Mouse (Mus musculus) left cerebral cortex, postnatal 10 days (tissue): Measurements from ENCODE around the gene Pir. TPM values are rescaled to one million over a fixed set of nuclear protein-coding genes. Genes with fewer than 3 reads are reported as not detected.

ENCODE experiments used
- DNase-seq, 2 experiments: peaks; one replicate each; pipeline ENCODE4 v3.0.0; 2021 to 2022; ENCODE audit warnings: low spot score in 2 of 2, mixed read lengths in 1 of 2; ENCODE audit errors: extremely low spot score in 1 of 2
- intact Hi-C: fragments of 180-260 bp; cut with DNase I; formaldehyde crosslinking; loops from one replicate; pipeline ENCODE4 v1.15.1; 2025
- total RNA-seq, 2 experiments: library from RNA; stranded (reverse); gene quantifications; 2 replicates each; pipeline ENCODE4 v1.2.3; 2021

Gene Pir
- total RNA-seq, 2 experiments from 2014 or later = 2.4 to 3.8 TPM

DNA sequence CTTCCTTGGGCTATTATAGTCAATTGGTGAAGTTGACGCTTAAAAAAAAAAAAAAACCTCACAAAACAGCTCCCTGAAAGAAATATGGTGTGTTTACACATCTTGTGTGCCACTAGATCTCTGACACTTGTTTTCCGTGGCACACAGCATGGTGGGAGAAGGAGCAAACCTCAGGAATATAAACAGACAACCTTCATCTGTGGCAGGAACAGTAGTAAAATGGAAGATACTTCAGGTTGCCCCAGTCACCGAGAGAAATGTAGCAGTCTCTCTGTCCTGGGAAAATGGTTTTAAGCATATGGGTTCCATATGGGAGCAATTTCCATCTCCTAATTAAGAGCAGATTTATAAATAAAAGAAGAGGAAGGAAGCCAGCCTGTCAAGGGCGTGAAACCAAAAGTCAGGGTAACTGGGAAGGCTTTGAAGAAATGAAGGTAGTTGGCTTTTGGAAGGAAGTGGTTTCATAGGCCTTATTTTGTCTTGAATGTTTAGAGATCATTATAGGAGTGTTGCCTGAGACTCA, 54.3 kb downstream of the Pir start:
- DNase-seq = no peak
- intact Hi-C loops = no loop called here

DNA sequence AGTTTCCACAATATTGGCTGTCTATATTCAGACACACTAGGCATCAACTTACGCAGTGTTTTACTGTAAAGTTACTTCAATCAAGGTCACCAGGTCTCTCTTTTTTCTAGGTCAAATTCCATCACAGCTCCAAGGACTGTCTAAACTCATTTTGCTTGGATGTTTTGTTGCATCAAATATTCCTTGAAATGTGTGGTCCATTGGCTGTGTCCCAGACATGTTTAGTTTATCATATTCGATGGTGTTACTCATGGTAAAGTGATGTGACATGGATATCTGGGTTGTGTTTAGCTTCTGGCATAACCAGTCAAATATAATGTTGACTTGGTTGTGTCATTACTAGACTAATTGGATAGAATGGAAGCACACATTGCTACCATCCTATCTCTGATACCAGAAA, 61.2 kb downstream of the Pir start:
- intact Hi-C loops = no loop called here
- DNase-seq = no peak

DNA sequence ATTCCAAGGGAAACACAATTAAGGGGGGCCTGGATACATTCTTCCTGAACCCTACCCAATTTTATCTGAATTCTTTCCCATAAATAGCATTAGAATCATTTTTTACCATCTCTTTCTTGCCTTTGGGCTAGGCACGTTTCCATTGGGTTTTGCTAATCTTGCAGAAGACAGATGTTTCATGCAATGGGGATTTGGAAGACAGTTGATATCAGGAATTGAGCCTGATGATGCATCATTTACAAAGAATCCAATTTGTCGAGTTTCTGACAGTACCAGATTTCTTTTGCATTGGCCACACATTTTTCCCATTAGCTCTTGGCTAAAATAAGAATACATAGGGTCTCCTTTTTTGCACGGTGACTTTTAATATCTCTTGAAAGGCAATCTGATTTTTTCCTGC, 61.6 kb downstream of the Pir start:
- intact Hi-C loops = no loop called here
- no peak for DNase-seq

DNA sequence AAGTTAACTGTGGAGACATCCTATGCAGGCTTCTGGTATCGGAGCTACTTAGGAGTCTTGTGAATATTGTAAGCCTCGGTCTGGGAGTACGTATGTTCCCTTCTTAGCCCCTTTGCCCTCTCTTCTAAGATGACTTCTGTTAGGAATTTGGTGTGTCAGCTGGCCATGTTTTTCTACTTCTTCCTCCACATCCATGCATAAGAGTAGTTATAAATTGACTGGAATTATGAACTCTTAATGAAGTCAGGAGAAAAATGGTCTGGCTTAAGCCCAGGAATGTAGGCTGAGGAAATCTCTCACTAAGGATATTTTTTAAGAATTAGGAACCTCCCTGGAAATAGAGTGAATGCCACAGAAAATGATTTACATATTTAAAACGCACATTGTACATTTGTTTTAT, 69.4 kb downstream of the Pir start:
- DNase-seq = no peak
- intact Hi-C loops = no loop called here

DNA sequence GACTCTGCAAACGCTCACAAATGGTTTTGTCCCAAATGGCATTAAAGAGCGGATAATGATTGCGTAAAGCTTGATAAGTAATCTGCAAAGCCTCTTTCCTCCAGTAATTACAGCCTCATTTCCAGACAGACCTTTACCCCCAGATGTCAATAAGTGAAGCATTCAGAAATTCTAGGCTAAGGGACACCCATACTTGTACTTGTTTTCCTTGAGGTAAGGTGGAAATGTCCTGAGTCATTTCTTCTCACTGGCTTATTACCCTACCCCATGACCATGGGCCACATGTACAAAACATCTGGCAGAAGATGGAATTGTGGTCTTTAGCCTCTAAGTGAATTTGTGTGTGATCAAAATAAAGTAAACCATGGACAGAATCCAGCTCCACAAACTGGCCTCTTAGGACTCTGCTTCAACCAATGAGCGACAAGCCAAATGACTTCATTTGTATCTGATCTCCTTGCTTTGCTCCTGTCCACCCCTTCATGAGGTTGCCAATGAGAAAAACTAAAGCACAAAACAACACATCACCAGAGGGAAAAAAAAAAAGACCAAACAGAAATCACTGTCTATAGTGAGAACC, 76.3 kb downstream of the Pir start:
- DNase-seq = no peak
- intact Hi-C loops = no loop called here

DNA sequence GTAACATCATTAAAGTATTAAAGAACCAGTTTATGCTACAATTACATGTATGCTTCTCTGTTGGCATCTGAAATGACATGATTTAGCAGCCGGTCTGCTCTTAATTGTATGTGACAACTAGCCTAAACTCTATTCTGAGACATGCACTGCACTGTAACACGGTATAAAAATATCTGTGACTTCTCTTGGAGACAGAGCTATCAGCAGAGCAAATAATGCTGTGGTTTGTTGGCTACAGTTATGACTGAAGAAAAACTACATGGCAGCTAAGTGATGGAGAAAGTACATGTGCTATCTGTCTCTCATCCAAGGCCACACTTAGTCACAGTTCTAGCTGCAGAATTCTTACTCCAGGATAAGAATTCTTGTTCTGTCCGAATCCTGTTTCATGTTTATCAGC, 79.8 kb downstream of the Pir start:
- intact Hi-C loops = no loop called here
- no peak for DNase-seq

DNA sequence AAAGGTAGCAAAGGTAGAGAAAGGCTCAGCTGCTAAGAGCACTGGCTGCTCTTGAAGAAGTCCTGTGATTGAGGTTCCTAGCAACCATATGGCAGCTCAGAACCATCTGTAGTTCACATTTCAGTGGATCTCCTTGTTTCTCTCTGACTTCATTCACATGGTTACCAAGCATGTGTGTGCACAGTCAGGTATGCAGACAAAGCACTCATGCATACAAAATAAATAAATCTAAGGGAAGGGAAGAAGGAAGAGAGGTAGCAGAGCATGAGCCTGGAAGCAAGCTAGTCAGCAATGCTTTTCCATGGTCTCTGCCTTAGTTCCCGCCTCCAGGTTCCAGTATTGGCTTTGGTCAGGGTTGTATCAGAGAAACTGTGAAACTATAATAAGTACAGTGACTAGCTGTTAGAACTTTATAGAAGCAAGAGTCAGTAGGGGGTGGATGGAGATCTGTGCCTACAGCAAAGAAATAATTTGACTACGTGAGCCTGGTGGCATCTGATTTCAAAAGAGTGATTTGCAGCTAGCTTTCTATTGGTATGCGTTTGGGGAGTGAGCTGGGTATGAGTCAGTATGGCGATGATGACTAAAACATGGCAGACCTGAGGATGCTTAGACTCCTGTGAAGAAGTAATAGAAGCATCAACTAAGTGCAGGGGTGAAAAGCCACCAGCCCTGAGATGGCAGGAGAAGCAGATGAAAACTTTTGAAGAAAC, 96.1 kb downstream of the Pir start:
- intact Hi-C loops = no loop called here

DNA sequence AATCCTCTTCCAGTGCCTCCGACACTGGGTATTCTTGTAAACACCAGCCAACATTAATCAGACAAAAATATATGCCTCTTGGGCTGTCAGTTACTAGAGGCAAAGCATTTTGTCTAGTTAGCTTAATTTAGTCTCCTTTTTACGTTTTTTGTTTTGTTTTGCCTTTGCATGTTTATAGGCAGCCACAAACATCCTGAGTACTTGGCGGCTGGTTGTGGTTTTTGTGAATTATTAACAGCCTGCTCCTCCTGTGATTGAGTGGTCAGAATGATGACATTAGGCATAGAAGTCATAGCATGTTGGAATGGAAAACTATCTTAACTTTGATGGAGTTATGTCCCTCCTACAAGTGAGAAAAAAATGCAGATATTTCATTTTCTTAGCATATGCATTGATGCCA, 101.4 kb downstream of the Pir start:
- no peak for DNase-seq
- intact Hi-C loops = no loop called here

More for the DNA sequence above, 96.1 kb downstream of the Pir start:
- no peak for DNase-seq

DNA sequence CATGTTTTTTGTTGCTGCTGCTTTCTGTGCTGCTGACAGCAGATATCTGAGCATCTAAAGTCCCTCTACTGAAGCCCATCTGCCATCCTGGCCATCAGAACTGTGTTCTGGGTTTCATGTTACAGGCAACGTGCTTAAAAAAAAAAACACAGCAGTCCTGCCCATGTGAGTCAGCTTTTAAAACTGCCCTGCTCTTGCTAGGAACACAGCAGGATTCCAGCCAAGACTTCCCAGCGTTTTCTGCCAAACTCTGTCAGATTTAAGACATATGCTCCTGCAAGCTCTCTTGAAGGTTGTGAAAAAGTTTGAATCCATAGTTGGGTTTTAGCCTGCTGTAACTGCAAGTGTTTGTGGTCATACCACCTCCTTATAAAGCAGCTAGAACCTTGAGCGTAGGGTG, 103.9 kb downstream of the Pir start, which contains the start of gene Vegfd:
Gene Vegfd, plus strand, starts transcription at position 298 of the 400 bp plus-strand sequence.
- intact Hi-C loops = no loop called here
- peak; percentile 21 to 26 for DNase-seq

DNA sequence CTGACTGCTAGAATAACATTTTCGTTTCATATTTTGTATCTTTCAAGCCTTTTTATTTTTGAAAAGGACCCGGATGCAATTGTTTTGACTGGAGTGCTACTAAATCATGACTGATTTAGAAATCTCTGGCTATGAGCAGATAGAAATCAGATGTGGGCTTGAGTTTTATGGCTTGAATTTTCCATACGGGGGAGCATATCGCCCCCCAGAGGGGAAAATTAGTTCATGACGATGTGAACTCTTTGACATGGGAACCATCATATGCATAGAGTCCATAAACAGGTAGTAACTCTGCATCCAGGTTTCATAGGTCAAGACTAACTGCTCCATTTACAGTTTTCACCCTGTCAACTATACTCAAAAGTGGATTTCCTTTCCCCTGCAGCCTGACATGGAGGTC, 105.4 kb downstream of the Pir start:
- DNase-seq = no peak
- intact Hi-C loops = no loop called here

DNA sequence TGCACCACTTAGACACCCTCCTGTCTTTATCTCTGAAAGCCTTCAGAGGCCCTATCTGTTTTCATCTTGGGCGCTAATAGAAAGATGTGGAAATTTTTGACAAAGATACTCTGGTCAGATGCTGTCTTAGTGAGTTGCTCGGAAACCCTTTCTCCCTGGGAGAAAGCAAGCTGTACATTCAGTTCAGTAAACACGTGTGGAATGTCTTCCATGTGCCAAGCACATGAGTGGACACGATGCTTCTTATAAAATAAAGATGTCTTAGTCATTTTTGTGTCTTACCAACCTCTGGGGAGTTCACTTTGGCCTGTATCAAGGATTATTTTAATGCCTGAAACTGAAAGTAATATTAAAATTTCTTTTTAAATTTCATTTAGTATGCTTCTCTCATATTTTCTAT, 110.5 kb downstream of the Pir start:
- DNase-seq = no peak
- intact Hi-C loops = no loop called here

DNA sequence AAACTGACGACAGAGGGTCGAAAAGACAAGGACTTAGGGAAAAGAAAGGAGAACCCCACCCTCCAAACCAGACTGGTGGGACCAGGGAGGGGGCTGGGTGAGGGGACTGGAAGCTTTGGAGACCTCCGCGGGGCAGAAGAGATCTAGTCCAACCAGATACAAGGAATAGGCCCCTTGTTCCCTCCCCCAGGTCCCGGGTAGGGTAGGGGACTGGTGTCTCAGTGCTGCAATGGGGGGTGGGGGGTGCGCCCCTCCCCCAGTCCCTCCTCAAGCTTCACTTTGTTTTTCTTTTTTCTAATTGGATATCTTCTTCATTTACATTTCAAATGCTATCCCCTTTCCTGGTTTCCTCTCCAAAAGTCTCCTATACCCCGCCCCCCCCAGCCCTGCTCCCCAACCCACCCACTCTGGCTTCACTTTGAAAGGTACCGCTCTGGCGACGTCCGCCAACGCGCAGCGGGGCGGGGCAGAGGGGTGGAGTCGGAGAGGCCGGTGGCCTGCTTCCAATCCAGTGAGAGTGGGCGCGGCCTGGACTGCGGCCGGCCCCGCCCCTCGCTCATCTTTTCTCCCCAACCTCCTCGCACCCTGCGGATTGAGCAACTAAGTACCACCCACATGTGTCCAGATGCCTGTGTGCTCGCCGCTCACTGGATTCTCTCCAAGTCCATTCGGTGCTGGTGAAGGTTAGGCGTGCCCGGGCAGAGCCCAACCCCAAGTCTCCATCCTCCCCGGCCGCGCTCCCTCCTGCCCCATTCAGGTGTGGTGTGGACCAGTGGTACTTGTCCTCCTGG, 112.6 kb downstream of the Pir start:
- intact Hi-C loops = no loop called here
- peak; percentile 24 to 81 for DNase-seq

DNA sequence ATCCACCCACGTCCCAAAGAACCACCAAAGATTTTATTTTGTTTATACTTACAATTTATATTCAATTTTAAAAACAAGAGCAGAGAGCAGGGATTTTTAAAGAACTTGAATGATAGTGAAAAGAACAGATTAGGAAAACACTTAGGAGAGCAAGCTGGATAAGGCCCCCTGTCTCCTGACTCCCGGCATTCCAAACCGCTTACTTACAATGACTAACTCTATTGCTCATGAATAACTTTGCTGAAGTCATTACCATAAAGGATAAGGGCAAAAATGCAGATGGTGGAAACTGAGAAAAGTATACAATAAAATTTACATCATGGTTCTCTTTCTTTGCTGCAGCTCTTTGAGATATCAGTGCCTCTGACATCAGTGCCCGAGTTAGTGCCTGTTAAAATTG, 124.9 kb downstream of the Pir start:
- DNase-seq = no peak
- intact Hi-C loops = no loop called here

DNA sequence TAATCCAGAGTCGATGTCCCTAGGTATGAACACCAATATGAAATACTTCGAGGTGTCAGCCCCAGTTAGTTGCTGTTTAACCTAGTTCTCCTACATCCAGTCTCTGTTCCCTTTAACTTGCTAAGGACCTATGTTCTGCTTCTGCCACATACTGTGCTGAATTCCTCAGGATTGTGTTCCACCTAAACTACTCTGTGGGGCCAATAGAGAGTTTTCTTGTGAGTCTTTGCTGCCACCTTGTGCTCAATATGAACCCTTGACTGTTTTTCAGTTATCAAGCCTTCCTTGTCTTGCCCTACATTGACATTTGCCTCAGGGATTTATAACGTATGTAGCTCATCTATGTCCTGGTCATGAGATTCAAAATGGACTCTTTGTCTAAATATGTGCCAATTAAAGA, 129.3 kb downstream of the Pir start:
- intact Hi-C loops = loop anchor here (2.0 to 5.0 kb wide), 2 partner anchors 216 to 306 kb away; no protein-coding TSS in a partner anchor
- no peak for DNase-seq

DNA sequence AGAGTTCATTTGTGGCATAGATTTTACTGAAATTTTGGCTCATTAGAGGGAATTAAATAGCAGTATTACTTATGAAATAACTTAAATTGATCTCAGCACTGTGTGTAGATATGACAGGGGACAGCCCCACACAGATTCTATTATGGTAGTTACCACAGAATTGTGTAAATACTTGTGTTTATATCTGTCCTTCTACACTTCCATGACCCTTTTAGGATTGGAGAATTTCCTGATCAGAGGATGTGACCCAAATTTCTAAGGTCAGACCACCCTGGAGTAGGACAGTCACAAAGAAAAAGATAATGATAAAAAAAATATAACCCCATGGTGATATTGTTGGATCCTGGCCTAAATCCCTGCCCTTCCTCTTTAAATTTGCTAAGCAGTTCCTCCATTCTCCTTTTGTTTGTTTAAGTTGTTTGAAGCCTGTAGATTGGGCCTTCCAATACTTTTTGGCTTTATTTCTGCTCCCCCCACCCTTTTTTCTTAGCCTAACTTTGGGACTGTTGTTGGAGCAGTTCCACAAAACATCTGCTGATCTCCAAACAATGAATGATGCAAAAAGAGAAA, 136.0 kb downstream of the Pir start:
- intact Hi-C loops = no loop called here

DNA sequence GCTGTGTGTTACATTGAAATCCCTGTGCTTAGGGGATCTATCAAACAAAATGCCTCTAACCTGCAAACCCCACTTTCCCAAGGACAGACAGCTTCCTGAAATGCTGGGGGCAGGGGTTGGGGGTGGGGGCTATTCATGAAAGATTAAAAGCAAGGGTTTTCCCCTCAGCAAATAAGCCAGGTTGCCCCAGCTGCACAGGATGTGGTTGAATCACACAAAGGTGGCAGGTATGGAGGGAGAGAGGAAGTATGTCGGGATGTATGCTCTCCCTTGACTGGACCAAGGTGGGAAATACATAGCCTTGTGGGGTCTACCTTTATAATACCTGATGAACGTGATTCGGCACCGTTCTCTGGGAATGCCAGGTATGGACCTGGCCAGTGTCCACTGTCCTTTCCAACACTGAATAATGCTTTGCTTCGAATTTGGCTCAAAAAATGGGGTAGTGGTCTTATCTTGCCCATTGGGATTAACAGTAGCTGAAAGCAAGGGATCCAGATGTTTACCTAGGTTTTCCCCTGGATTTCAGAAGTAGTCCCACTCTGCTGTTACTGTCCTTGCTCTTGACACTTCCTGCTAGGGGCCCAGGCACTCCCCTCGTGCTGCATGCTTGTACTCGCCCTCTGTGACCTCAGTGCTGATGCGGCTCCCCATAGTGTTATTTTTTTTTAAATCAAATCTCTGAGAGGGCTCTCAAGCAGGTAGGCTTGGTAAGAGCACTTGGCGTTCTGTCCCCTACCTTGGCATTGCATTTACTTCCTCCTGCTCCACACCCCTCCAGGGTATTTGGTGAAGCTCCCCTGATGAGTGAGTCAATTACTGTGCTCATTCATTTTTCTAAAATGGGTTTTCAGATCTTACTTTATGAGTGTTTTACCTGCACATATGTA, 137.2 kb downstream of the Pir start:
- DNase-seq = no peak
- intact Hi-C loops = no loop called here

More for the DNA sequence above, 136.0 kb downstream of the Pir start:
- DNase-seq = no peak

DNA sequence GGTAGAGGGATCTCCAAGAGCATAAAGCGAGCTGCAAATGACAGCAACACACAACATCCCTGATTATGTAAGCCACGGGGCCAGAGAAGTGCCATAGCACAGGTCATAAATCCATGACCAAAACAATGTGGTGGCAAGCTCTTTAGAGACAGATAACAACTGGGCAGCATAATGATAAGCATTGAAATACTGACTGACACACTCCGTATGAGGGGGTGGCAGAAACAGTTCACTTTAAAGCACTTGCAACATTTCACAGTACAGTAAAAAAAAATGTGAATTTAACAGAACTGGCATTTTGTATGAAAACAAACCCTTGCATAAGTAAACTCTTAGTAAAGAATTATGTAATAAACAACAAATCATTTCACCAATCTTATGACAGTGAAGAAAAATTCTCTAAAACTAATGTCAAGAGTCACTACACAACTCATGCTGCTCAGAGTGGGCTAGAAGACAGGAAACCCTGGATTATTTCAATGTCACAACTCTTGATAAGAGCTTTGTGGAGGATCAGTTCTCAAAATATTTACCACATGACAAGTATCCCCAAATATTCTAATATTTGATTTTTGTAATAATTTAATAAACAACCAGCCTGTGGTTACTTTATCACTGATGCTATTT, 139.2 kb downstream of the Pir start:
- DNase-seq = no peak
- intact Hi-C loops = no loop called here

DNA sequence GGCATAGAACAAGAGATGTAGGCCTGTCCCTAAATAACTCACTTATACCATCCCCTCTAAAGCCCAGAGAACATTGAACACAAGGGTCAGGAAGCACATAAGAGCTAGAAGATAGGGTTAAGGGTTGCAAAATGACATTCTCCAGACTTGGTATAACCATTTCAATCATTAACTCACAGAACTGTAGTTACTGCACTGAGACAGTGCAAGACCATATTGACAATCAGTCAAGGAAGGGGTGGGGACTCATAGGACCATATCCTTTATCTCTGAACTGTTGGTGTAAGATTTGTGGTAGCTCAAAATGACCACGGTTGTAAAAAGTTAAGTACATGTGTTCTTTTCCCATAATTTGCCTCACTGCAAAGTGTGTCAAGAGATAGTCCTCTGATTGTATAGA, 141.4 kb downstream of the Pir start:
- intact Hi-C loops = no loop called here
- no peak for DNase-seq
